Mouse (Mus musculus): ENCODE data around the gene Dnah12.
A peak's percentile ranks its signal among the peaks of the same experiment; 100 is the strongest.

The Dnah12 gene

GRCm38 (mm10) chr14:26724898-26725297, 31.8 kb downstream of the Dnah12 start:
- DNase-seq, result no peak

- DNase-seq, result no peak
These were observed 65.5 kb downstream of the Dnah12 start for GRCm38 (mm10) chr14:26758566-26758965.

GRCm38 (mm10) chr14:26764827-26765226, 71.8 kb downstream of the Dnah12 start:
- peak in 1 of 2 experiments; percentile 11 for DNase-seq

GRCm38 (mm10) chr14:26768195-26768594, 75.1 kb downstream of the Dnah12 start:
- no peak for DNase-seq

- DNase-seq, result no peak
These were observed 80.5 kb downstream of the Dnah12 start for GRCm38 (mm10) chr14:26773536-26773935.

GRCm38 (mm10) chr14:26783731-26784130, 90.7 kb downstream of the Dnah12 start:
- DNase-seq, result no peak

- DNase-seq, result no peak
These were observed 92.6 kb downstream of the Dnah12 start for GRCm38 (mm10) chr14:26785695-26786094.

GRCm38 (mm10) chr14:26794431-26794830, 101.4 kb downstream of the Dnah12 start:
- no peak for DNase-seq

- no peak for DNase-seq
These were observed 105.3 kb downstream of the Dnah12 start for GRCm38 (mm10) chr14:26798330-26798729.

GRCm38 (mm10) chr14:26799286-26799685, 106.2 kb downstream of the Dnah12 start:
- DNase-seq, result no peak

- DNase-seq, result no peak
These were observed 112.4 kb downstream of the Dnah12 start for GRCm38 (mm10) chr14:26805500-26805899.

- DNase-seq, result no peak
These were observed 119.7 kb downstream of the Dnah12 start for GRCm38 (mm10) chr14:26812734-26813133.

GRCm38 (mm10) chr14:26813871-26814270, 120.8 kb downstream of the Dnah12 start:
- DNase-seq, result no peak

- peak; percentile 16 to 25 for DNase-seq
These were observed 121.8 kb downstream of the Dnah12 start for GRCm38 (mm10) chr14:26814908-26815307.

- DNase-seq, result no peak
These were observed 123.7 kb downstream of the Dnah12 start for GRCm38 (mm10) chr14:26816785-26817184.

- no peak for DNase-seq
These were observed 132.9 kb downstream of the Dnah12 start for GRCm38 (mm10) chr14:26826020-26826419.

GRCm38 (mm10) chr14:26853053-26853452, 160.0 kb downstream of the Dnah12 start:
- peak in 1 of 2 experiments; percentile 10 for DNase-seq

- DNase-seq, result no peak
These were observed 161.0 kb downstream of the Dnah12 start for GRCm38 (mm10) chr14:26854066-26854465.

GRCm38 (mm10) chr14:26858364-26858763, 165.3 kb downstream of the Dnah12 start:
- peak; percentile 16 to 29 for DNase-seq

GRCm38 (mm10) chr14:26859024-26859423, 165.9 kb downstream of the Dnah12 start:
- no peak for DNase-seq

- DNase-seq, result no peak
These were observed 174.3 kb downstream of the Dnah12 start for GRCm38 (mm10) chr14:26867356-26867755.

GRCm38 (mm10) chr14:26868299-26868698, 175.2 kb downstream of the Dnah12 start:
- DNase-seq, result no peak

GRCm38 (mm10) chr14:26878756-26879155, 185.7 kb downstream of the Dnah12 start:
- peak; percentile 30 to 57 for DNase-seq

GRCm38 (mm10) chr14:26879976-26880375, 186.9 kb downstream of the Dnah12 start:
- no peak for DNase-seq

GRCm38 (mm10) chr14:26881700-26882099, 188.6 kb downstream of the Dnah12 start:
- no peak for DNase-seq

- DNase-seq, result no peak
These were observed 194.2 kb downstream of the Dnah12 start for GRCm38 (mm10) chr14:26887244-26887643.

All from thymus, postnatal 36 days (tissue).